Mouse (Mus musculus): ENCODE results near the gene Metrnl.

DNA sequence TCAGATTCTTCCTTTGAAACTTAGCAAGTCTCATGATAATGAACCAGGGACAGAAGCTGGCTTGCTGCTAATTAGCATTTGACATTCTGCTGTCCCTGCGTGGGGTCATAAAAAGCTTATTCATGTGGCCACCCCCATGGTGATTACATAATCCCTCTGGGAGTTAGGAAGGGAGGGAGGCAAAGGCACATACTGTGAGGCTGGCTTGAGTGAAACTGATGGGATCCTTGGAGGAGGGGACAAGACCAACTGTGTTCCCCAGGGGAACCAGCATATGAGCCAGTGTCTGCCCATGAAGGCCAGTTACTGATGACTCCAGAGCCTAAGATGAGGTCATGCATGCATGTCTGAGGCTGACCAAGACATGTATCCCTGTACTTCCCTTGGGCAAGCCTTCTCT lies 33.5 kb downstream of the Metrnl start:
- TF ChIP-seq EP300 (optimal IDR thresholded peaks at IDR 0.05): no peak
- no peak for TF ChIP-seq CTCF (IDR thresholded peaks at IDR 0.05; ENCODE audit: low read depth)

Measured in stomach, postnatal 0 days (tissue).